Mouse (Mus musculus) adrenal gland, postnatal 25 days (tissue): ENCODE measurements around the gene Zfp341. TPM values are rescaled to one million over a fixed set of nuclear protein-coding genes. Genes with fewer than 3 reads are reported as not detected.

Experiments used
- DNase-seq: peaks from one replicate; pipeline ENCODE4 v3.0.0; 2021; ENCODE audit warnings: mixed read lengths
- long read RNA-seq: library from polyadenylated mRNA; stranded (forward); transcript quantifications from one replicate; pipeline ENCODE4 v2.0.0, GENCODE M21; 2021
- total RNA-seq: library from RNA; stranded (reverse); gene quantifications from 2 replicates; pipeline ENCODE4 v1.2.3, GENCODE M21; 2021

Zfp341 gene
- total RNA-seq = 3.3 and 3.6 TPM in 2 replicates
- long read RNA-seq, partial matches to known transcripts = 0 of 1 reads
- long read RNA-seq, other reads (novel, unspliced or antisense) = 1 of 1 reads

DNA sequence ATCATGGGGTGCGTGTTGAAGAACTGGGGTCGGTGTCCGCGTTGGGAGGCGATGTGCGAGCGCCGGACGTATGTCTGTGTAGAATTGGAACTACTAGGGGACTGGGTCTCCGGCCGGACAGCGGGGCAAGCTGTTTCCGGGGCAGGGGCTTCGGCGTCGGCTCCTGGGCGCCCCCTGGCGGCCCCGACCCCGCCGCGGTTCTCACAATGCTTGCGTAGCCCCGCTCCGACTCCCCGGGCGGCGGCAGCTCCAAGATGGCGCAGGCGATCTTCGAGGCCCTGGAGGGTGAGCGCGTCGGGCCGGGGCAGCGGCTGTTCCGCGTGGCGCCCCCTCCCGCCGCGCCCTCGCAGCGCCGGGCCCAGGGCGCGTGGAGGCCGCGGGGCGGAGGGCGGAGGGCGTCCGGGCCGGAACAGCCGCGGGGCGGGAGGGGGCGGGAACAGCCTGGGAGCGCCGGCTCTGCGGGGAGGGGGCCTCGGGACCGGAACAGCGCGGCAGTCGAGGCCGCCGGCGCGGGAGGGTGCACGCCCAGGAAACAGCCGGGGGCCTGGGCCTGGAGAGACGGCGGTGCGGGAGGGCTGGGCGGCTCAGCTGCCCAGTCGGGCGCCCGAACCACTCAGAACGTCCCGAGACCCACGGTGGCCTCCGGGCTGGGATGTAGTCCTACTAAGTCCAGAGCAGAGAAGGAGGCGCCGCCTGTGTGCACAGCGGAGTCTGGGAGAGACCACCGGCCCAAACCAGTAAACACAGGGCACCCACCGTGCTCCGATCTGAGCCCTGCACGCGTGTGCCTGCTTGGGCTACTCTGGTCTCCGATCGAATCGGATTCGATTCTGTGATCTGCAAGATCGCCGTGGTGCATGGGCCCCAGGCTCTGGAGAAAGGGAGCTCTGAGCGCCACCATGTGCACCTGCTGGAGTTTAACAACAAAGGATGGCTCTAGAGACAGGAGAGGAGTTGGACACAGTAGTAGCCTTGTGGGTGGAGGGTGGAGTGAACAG lies at the start of gene Zfp341, which contains the start of gene 4930519P11Rik:
Zfp341 (plus strand) TSS at position 180 of the 998 bp plus-strand sequence.
4930519P11Rik (minus strand) TSS at position 320 of the 998 bp plus-strand sequence.
- DNase-seq = peak; percentile 88

DNA sequence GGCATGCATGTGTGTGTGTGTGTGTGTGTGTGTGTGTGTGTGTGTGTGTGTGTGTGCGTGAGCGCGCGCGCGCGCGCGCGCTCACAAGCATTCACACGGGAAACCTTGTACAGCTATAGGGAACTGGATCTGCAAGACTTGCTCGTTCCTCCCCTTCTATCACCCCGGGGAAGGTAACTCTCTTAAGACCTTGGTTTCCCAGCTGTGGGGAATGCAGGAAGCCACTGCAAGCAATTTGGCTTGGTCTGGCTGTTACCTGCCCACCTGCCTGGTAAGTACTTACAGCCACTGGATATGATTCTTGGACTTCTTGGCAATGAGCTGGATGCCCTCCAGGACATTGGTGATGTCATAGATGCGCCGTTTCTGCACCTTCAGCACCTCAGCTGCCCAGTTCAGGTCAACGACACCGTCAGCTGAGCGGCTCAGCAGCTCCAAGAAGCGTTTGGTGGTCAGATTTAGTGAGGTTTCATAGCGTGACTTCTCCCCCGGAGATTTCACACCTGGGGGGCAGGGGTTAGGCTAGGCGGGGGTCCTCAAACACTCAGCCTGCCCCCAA lies 49.4 kb upstream of the Zfp341 start:
- DNase-seq = no peak

DNA sequence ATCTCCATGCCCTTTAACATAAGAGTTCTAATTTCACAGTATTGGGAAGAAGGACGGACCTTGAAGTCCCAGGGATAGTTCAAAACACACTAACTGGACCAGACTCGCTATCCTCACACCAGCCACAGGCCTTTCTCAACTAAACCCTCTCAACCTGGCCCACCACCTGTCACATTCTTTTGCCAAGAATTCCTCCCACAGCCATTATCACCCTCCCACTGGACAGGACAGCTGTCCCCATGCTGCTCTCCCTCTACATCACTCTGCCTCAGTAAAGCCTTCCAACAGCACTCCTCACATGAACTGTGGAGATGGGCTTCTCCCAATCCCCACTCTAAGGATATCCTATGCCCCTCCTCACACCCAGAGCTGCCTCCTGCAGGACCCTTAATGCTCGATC lies 47.5 kb upstream of the Zfp341 start:
- DNase-seq = no peak

DNA sequence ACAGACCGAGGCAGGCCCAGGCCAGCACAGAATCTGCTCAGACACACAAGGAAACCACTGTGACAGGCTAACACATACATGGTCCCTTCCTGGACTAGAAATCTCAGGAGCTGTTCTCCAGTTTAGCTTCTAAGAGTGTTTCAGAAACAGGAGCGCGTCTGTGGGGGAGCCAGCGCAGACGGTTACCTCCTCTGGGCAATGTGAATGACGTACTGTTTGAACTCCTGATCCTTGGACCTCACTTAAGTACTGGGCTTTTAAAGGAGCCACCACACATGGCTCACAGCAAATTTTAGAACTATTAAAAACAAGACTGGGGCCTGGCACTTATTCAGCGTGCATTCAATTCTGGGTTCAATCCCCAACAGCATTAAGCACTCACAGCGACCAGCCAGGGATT lies 46.5 kb upstream of the Zfp341 start:
- no peak for DNase-seq

DNA sequence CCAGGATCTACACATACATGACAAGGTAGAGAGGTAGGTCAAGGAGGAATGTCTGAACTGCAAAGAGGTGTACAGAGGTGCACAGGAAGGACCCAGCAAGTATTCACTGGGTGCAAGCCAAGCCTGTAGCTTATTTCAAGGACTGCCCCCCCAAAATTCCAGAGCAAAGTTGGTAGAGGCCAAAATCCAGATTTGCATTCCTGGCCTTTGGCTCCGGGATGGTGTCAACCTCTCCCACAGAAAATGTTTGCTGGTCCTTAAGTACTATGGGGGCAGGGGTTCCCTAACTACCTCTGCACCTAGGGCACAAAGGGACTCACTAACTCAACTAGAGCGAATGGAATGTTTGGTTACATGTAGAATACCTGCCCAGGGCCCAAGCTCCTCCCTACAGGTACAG lies 45.3 kb upstream of the Zfp341 start:
- no peak for DNase-seq

DNA sequence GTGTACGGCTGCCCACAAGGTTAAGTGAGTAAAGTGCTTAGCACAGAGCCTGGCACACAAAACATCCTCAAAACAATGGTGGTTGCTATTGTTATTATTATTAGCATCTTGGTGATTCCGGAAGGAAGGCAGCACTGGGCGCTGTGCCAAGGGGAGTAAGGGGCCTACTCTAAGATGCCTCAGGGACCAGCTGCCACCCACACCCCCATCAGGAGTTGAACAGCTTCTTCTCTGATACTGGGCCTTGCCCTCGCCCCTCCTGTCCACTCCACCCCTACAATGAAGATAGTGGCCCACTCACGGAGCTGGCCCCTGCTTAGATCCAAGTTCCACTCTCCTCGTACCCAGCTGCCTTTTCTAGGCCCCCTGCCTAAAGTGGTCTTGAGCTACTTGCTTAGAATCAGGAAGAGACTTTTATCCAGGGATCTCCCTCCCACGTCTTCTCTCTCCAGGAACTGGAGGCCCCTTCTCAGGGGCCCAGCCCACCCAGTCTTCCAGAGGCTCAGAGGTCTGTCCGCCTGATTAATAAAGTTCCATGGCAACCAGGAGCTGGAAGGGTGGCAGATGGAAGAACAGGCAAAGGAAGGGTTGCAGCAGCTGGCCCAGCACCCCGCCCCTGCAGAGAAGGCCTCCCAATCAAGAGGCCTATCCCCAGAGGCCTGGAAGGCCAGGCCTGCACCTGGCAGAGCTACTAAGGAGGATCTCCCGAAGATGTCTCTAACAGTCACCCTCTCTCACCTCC lies 44.6 kb upstream of the Zfp341 start:
- no peak for DNase-seq

DNA sequence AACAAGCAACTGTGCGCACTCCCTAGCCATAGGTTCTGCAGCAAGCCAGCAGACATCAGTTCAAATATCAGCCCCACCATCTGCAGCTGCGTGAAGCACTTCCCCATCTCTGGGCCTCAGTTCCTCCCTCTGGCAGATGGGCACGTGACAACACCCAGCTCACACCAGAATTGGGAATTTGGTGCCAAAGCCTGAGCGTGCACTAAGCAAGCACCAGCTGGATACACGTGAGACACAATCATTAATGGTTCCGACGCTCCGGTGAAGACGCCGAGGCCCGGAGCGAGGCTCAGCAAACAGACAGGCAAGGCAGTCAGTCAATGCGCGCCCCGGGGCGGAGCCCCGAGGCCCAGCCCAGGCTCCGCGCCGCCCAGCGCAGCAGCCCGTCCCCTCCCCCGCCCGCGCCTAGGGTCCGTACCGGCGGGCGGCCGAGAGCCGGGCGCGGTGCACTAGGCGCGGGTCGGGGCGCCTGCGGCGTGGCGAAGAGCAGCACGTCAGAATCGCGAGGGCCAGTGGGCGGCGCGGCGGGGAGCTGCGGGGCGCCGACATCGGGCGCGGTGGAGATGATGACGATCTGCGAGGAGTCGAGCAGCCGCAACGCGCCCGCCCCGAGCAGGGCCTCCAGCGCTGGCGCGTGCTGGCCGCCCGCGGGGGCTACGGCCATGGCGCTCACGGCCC lies 43.9 kb upstream of the Zfp341 start:
- peak; percentile 80 for DNase-seq

DNA sequence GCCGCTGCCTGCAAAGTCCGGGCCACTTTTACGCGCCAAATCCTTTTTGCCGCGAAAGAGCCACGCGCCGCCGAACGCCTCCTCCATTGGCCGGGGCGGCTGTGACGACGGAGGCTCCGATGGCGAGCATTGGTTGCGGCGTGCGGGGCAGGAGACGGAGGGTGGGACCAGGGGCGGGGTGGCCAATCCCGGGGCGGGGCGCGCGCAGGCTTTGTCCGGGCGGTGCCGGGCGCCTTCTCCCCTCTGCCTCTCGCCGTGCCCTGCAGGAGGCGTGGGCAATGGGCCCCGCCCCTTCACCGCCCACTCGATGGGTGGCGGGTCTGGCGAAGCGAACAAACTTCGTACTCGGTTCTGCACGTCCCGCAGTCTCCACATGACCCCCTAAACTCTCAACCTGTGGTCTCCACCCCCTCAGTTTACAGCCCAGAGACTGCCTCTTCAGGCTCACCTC lies 43.2 kb upstream of the Zfp341 start, which contains the start of gene E2f1:
E2f1 (minus strand) TSS at position 57 of the 451 bp plus-strand sequence.
- DNase-seq = peak; percentile 98

DNA sequence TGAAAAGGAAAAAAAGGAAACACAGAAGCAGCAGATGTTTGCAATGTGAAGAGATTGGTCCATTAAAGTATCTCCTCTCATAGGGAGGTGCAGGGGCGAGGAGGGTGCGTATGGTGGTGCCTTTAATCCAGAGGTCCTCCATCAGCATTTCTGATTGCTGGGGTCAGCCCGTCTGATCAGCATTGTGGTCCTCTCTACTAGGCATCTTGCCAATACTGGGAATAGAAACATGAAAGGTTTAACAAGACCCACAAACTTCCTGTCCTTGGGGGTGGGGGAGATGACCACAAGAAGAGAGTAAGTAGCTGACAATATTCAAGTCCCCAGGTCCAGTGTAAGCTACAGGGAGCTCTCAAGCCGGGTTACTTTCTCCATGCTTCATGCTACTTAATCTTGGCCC lies 42.4 kb upstream of the Zfp341 start:
- no peak for DNase-seq

DNA sequence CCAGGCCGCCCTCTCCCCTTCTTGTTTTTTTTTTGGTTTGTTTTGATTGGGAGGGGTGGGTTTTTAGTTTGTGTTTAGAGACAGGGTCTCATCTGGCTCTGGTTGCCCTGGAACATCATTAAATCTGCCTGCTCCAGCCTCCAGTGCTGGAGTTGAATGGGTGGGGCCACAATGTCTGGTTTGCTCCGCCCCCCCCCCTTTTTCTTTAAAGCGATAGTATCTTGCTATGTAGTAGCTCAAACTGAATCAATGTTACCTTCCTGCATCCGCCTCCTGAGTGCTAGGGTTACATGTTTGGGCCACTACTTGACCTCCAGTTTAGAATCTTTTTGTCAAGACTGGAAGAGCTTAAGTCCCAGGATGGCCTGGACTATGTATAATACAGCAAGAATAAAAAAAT lies 41.8 kb upstream of the Zfp341 start:
- no peak for DNase-seq

DNA sequence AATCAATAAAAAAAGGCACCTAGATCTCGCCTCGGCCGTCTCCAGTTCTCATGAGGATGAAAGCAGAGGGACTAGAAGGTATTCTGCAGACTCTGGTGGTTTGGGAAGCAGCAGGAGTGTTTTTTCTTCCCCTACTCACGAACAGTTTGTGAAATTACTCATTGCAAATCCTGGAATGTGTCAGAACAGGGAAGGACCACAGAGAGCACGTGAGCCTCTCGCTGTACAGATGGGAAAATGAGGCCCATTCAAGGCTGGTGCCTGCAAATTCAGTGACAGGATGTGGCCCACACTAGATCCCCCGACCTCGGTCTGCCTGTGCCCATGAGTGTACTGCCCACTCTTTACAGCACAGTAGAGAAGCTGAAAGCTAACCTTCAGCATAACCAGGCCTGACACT lies 41.1 kb upstream of the Zfp341 start:
- no peak for DNase-seq

DNA sequence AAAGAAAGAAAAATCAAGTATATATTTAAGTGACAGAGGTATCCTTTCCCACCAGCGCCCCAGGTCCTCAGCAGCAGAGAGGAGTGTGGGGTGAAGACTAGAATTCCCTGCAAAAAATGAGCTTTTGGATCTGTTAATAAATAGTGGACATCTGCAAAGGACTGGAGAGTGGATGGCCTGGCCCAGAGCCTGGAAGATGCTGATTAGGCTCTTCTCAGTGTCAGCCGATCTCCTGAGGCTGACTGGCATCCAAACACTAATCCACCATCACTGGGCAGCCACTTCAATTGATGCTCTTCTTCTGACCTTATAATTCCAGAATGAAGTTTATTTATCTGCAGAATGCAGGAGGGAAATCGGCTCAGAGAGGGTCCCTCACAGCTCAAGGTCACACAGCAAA lies 40.1 kb upstream of the Zfp341 start:
- no peak for DNase-seq

DNA sequence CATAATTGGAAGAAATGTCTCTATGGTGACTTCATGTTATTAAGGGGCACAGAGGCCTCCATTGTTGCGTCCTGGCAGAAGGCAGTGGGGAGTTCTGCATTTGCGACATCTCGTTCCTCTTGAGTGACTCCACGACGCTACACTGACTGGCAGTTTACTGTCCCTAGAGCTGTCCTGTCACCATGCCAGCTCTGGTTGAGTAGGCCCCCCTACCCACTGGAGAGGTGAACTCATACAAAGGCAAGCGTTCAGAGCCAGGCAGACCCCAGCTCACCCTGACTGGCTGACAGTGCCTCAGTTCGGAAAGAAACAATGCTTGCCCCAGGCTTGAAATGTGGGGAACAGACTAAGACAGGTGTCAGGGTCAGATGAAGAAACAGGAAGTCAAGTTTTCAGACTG lies 38.8 kb upstream of the Zfp341 start:
- no peak for DNase-seq

DNA sequence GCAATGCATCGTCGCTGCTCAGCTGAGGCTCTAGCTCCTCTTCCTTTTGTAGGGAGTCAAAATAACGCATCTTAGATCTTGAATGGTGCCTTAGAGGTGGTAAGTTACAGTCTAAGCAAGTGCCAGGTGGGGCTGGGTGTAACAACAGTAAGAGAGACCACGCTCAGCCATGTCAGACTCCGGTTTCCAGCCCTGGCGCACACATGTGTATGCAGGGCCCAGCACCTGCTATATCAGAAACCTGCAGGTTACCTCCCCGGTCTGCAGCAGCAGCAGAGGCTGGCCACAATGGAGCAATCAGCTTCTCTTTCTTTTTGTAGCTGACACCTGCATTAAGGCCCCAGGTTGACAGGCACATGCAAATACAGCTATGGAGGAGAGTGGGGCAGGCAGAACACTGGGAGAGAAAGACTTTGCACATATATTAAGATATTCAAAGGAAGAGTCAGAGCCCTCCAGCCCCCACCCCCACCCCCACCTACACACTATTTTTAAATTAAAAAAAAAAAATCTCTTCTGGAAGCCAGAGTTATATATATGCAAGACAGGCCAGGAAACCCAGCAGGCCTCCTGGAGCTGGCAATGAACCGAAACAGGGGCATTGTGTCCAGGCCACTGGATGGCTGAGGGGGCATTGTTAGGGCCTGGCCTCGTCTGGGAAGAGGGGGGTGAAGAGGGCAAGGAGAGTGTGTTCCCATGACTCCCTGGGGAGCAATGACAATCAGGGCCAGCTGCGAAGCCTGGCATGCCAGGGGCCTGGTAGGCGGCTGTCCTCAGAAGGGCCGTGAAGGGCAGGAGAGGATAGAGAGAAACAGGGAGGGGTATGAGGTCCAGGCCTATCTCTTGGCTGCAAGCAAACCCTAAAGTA lies 36.0 kb upstream of the Zfp341 start:
- no peak for DNase-seq

DNA sequence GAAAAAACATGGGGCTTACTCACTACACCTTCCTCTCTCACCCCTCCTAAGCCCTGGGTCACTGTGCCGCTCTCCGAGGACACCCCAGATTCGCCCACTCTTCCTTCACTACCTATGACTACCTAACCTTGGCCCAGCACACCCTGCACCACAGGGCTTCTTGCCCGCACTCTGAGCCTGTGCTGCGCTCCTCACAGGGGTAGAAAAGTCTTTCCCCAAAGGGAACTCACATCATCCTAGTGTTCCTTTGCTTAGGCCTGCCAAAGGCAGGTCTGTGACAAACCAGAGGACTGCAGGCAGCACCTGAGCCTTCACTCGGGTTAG lies 35.4 kb upstream of the Zfp341 start:
- DNase-seq = no peak

DNA sequence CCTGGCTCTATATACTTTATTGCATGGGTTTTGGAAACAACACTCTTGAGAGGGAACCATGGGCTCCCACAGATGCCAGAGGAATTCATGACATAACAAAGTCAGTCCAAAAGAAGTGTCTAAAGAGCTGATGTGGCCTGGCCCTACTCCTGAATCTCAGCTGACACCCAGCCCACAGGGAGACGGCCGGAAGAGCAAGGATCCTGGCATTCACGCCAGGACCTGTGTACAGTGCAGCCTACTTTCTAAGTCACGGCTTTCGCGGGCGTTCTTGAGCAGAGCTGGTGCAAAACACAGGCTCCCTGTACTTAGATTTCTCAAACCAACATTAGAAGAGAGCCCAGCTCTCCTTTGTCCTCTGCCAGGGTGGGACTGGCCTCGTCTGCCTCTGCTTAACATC lies 32.5 kb upstream of the Zfp341 start:
- no peak for DNase-seq

DNA sequence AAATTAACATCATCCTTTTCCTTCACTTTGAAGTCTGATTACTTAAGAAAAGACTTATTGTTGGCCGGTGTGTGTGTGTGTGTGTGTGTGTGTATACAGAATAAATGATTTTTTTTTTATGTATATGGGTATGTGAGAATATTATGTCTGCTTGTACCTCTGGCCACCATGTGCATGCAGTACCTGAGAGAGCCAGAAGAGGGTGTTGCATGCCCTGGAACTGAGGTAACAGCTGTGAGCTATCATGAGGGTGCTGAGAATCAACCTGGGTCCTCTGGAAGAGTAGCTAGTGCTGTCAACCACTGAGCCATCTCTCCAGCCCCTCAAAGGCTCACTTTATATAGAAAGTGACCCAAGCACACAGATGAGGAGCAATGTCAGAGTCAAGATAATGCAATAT lies 31.7 kb upstream of the Zfp341 start:
- no peak for DNase-seq

DNA sequence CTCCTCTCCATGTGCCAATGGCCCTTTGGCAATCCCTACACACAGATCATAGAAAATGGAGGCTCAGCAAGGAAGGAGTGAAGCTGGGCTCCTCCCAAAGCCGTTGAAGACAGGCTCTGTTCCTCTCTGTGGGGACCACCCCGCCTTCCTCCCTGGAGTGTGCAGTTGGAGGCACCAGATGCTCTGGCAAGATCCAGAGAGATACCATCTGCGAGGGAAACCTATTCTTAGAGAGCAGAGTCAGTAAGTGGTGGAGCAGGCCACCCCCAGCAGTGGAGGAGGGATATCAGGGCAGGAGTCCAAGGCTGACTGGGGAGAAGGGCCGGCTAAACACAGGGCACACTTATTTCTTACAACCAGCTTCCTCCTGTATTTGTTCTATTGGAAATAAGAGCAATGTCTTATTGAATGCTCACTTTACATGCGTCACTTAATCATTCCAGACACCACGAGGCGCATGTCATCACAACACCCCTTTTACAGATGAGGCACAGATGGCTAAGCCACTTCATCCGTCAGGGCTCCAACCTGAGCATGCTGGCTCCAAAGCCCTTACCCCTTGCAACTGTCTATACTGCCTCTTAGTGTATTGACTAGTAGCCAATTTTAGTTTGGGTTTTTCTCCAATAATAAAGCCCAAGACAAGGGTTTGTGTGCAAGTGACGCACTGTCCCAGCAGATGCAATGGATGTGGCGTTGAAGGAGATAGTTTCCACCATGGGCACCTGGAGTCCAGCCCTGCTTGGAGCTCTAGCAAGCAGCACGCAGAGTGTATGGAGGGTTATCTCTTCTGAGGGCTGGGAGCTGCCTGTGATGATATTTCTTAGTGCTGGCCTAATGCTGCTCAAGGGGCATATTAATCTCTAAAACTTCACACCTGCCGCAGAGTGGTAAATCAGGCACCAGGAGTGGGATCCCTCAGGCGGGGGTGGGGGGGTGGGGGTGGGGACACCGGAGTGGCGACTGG lies 28.9 kb upstream of the Zfp341 start:
- no peak for DNase-seq

DNA sequence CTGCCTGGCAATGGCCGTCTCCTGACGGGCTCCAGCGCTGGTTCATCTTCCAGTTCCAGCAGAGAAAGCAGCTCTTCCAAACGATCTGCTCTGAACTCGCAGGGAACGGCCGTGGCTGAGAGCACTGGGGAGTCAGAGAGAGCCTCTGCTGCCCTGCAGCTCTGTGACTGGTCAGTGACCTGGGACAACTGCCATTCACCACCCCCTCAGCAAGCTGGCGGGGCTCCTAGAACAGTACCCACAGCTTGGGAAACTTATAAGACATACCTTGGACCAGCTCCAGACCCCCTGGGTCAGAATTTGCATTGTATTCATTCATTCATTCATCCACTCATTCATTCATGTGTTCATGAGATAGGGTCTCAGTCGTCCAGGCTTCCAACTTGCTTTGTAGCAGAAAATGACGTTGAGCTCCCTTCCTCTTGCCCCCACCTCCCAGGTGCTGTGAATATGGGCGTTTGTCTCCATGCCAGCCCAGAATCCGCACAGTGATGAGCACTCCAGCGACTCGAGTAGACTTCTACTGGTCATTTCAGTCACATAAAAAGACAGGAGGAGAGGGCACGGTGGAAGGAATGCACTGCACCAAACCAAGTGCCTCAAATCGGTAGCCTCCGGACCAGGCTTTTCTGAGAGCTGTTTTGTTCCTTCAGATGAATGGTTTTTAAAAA lies 28.0 kb upstream of the Zfp341 start:
- DNase-seq = no peak
